Mouse (Mus musculus) MEL (cell line): ENCODE results near the gene Mob2. TPM values are rescaled to one million over a fixed set of nuclear protein-coding genes. Genes with fewer than 3 reads are reported as not detected.

Source experiments
- DNase-seq: peaks from one replicate; pipeline ENCODE4 v3.0.0; 2011; ENCODE audit warnings: low read depth, low spot score
- H3K27ac ChIP-seq: 2 replicates; pipeline ENCODE4 v1.5.1; 2012; ENCODE audit warnings: low read depth, mild to moderate bottlenecking, control low read depth, low read length, moderate library complexity; ENCODE audit not compliant: control insufficient read depth
- H3K27me3 ChIP-seq, 2 experiments: fragments of 150-350 bp in 1 of 2; sonication (generic) in 1 of 2; 2 replicates each; pipeline ENCODE4 v1.6.1; 2012; ENCODE audit warnings: low read length in 2 of 2, mild to moderate bottlenecking in 2 of 2, improper control_type of control experiment in 1 of 2, moderate library complexity in 1 of 2; ENCODE audit not compliant: insufficient read depth in 2 of 2, control insufficient read depth in 1 of 2
- H3K36me3 ChIP-seq, 2 experiments: 2 replicates each; pipeline ENCODE4 v1.6.1; 2012 to 2014; ENCODE audit warnings: low read length in 2 of 2, improper control_type of control experiment in 1 of 2, inconsistent platforms in 1 of 2, mild to moderate bottlenecking in 1 of 2; ENCODE audit not compliant: insufficient read depth in 2 of 2, control insufficient read depth in 1 of 2
- H3K4me1 ChIP-seq, 2 experiments: fragments of 150-350 bp in 1 of 2; sonication (generic) in 1 of 2; 2 replicates each; pipeline ENCODE4 v1.6.1; 2012; ENCODE audit warnings: low read length in 2 of 2, improper control_type of control experiment in 1 of 2, mild to moderate bottlenecking in 1 of 2; ENCODE audit not compliant: insufficient read depth in 2 of 2, control insufficient read depth in 1 of 2
- H3K4me3 ChIP-seq, 2 experiments: fragments of 150-350 bp in 1 of 2; sonication (generic) in 1 of 2; 2 replicates each; pipeline ENCODE4 v1.5.1; 2012; ENCODE audit warnings: low read depth in 2 of 2, low read length in 2 of 2, mild to moderate bottlenecking in 2 of 2, moderate library complexity in 2 of 2, control low read depth in 1 of 2, improper control_type of control experiment in 1 of 2; ENCODE audit not compliant: control insufficient read depth in 1 of 2, insufficient read depth in 1 of 2
- H3K79me2 ChIP-seq: 2 replicates; pipeline ENCODE4 v1.6.1; 2012; ENCODE audit warnings: mild to moderate bottlenecking, low read length, moderate library complexity; ENCODE audit not compliant: control insufficient read depth, poor library complexity, insufficient read depth
- H3K9ac ChIP-seq: 2 replicates; pipeline ENCODE4 v1.6.1; 2012; ENCODE audit warnings: low read depth, mild to moderate bottlenecking, control low read depth, low read length, moderate library complexity; ENCODE audit not compliant: control insufficient read depth, poor library complexity, severe bottlenecking
- H3K9me3 ChIP-seq: fragments of 150-350 bp; sonication (generic); replicated peaks from 2 replicates; pipeline ENCODE4 v1.6.1; 2012; ENCODE audit warnings: mild to moderate bottlenecking, low read length, improper control_type of control experiment, moderate library complexity; ENCODE audit not compliant: insufficient read depth
- BHLHE40 ChIP-seq: IDR thresholded peaks from 2 replicates; pipeline ENCODE4 v1.6.1; 2012; ENCODE audit warnings: low read depth, mild to moderate bottlenecking, inconsistent platforms, low read length, improper control_type of control experiment, borderline replicate concordance
- CTCF ChIP-seq, 3 experiments: IDR thresholded peaks in 2 of 3; conservative IDR thresholded peaks in 1 of 3; 2 replicates each; pipeline ENCODE4 v1.5.1; 2011 to 2012; ENCODE audit warnings: low read length in 3 of 3, low read depth in 2 of 3, mild to moderate bottlenecking in 2 of 3, improper control_type of control experiment in 1 of 3, inconsistent platforms in 1 of 3, mixed read lengths in 1 of 3, moderate library complexity in 1 of 3; ENCODE audit not compliant: control insufficient read depth in 1 of 3, insufficient read depth in 1 of 3, poor library complexity in 1 of 3, severe bottlenecking in 1 of 3
- EP300 ChIP-seq, 2 experiments: IDR thresholded peaks; 2 replicates each; pipeline ENCODE4 v1.6.1; 2011; ENCODE audit warnings: improper control_type of control experiment in 2 of 2, low read length in 2 of 2, low read depth in 1 of 2, mild to moderate bottlenecking in 1 of 2
- ETS1 ChIP-seq: IDR thresholded peaks from 2 replicates; pipeline ENCODE4 v1.6.1; 2012; ENCODE audit warnings: low read depth, mild to moderate bottlenecking, inconsistent platforms, low read length, improper control_type of control experiment, moderate library complexity
- GABPA ChIP-seq: IDR thresholded peaks from 2 replicates; pipeline ENCODE4 v1.6.1; 2012; ENCODE audit warnings: low read depth, mild to moderate bottlenecking, inconsistent platforms, low read length, improper control_type of control experiment, moderate library complexity
- GATA1 ChIP-seq: IDR thresholded peaks from 2 replicates; pipeline ENCODE4 v1.6.1; 2011; ENCODE audit warnings: low read depth, low read length, improper control_type of control experiment
- NELFE ChIP-seq: IDR thresholded peaks from 2 replicates; pipeline ENCODE4 v1.6.1; 2011; ENCODE audit warnings: low read depth, low read length, improper control_type of control experiment
- NRF1 ChIP-seq: IDR thresholded peaks from 2 replicates; pipeline ENCODE4 v1.6.1; 2014; ENCODE audit warnings: low read depth, mild to moderate bottlenecking, inconsistent platforms, low read length, improper control_type of control experiment, moderate library complexity; ENCODE audit not compliant: poor library complexity, insufficient read depth, severe bottlenecking
- POLR2A ChIP-seq, 2 experiments: IDR thresholded peaks; 2 replicates each; pipeline ENCODE4 v1.6.1; 2011 to 2012; ENCODE audit warnings: low read length in 2 of 2, mild to moderate bottlenecking in 2 of 2, control low read depth in 1 of 2, improper control_type of control experiment in 1 of 2, low read depth in 1 of 2, moderate library complexity in 1 of 2; ENCODE audit not compliant: control insufficient read depth in 1 of 2, insufficient read depth in 1 of 2, poor library complexity in 1 of 2
- POLR2AphosphoS2 ChIP-seq: IDR thresholded peaks from 2 replicates; pipeline ENCODE4 v1.6.1; 2011; ENCODE audit warnings: low read length, improper control_type of control experiment
- POLR2AphosphoS5 ChIP-seq: IDR thresholded peaks from 2 replicates; pipeline ENCODE4 v1.6.1; 2012; ENCODE audit warnings: low read depth, borderline replicate concordance, mild to moderate bottlenecking, inconsistent platforms, low read length, moderate library complexity, mixed read lengths
- RAD21 ChIP-seq: IDR thresholded peaks from 2 replicates; pipeline ENCODE4 v1.6.1; 2011; ENCODE audit warnings: mild to moderate bottlenecking, low read depth, low read length, improper control_type of control experiment
- RCOR1 ChIP-seq: IDR thresholded peaks from 2 replicates; pipeline ENCODE4 v1.6.1; 2012; ENCODE audit warnings: low read depth, mild to moderate bottlenecking, inconsistent platforms, low read length, improper control_type of control experiment
- SMC3 ChIP-seq: IDR thresholded peaks from 2 replicates; pipeline ENCODE4 v1.6.1; 2011; ENCODE audit warnings: low read depth, low read length, improper control_type of control experiment
- USF2 ChIP-seq, 2 experiments: IDR thresholded peaks; 2 replicates each; pipeline ENCODE4 v1.6.1; 2011 to 2012; ENCODE audit warnings: improper control_type of control experiment in 2 of 2, low read length in 2 of 2, borderline replicate concordance in 1 of 2, inconsistent platforms in 1 of 2, low read depth in 1 of 2, mild to moderate bottlenecking in 1 of 2; ENCODE audit not compliant: insufficient read depth in 1 of 2
- ZC3H11A ChIP-seq: IDR thresholded peaks from 2 replicates; pipeline ENCODE4 v1.6.1; 2012; ENCODE audit warnings: low read depth, mild to moderate bottlenecking, inconsistent platforms, low read length, improper control_type of control experiment
- ZKSCAN1 ChIP-seq: IDR thresholded peaks from 2 replicates; pipeline ENCODE4 v1.6.1; 2012; ENCODE audit warnings: low read depth, mild to moderate bottlenecking, inconsistent platforms, low read length, improper control_type of control experiment, moderate library complexity
- ZNF384 ChIP-seq: IDR thresholded peaks from 2 replicates; pipeline ENCODE4 v1.6.1; 2012; ENCODE audit warnings: low read depth, mild to moderate bottlenecking, inconsistent platforms, low read length, improper control_type of control experiment
- polyA plus RNA-seq, 2 experiments: library from polyadenylated mRNA; stranded (reverse) in 1 of 2; unstranded in 1 of 2; fragments of >175 nt in 1 of 2; fragments of >200 nt in 1 of 2; gene quantifications; 2 replicates each; pipeline versions ENCODE4 v1.2.1 to v1.2.4; 2012; ENCODE audit warnings: low replicate concordance in 2 of 2, low read depth in 1 of 2; ENCODE audit not compliant: insufficient read length in 2 of 2, insufficient read depth in 1 of 2, missing spikeins in 1 of 2
- total RNA-seq: library from RNA; depleted of rRNA; stranded (reverse); fragments of 300-350 nt; gene quantifications from 2 replicates; pipeline ENCODE4 v1.2.3, GENCODE M21; 2012

Gene Mob2
- total and polyA plus RNA-seq, 3 experiments, result 33.6 to 45.2 TPM; not detected in 1

GRCm38 (mm10) chr7:141978003-141978402 lies 82.9 kb downstream of the Mob2 start:
- H3K36me3 ChIP-seq, result no peaks in the 10 kb centered on the region
- no peaks in the 10 kb centered on the region for H3K9me3 ChIP-seq
- no peaks in the 10 kb centered on the region for H3K79me2 ChIP-seq
- DNase-seq, result no peak
- no peak overlapping the region for H3K4me3 ChIP-seq
- H3K27me3 ChIP-seq, result no peaks in the 10 kb centered on the region
- no peaks in the 10 kb centered on the region for H3K4me1 ChIP-seq
- no peak overlapping the region for H3K9ac ChIP-seq
- H3K27ac ChIP-seq, result no peak overlapping the region
- no peak for TF ChIP-seq BHLHE40
- TF ChIP-seq POLR2AphosphoS5, result no peak
- no peak for TF ChIP-seq GATA1
- no peak for TF ChIP-seq POLR2AphosphoS2
- TF ChIP-seq ZKSCAN1, result no peak
- no peak for TF ChIP-seq EP300 (IDR thresholded peaks at IDR 0.05; ENCODE audit: low read depth in 1 of 2, low read length in 2 of 2)
- no peak for TF ChIP-seq ZC3H11A
- TF ChIP-seq SMC3, result no peak
- TF ChIP-seq NELFE, result no peak
- no peak for TF ChIP-seq RCOR1
- no peak for TF ChIP-seq ZNF384
- no peak for TF ChIP-seq USF2 (IDR thresholded peaks at IDR 0.05; ENCODE audit: borderline replicate concordance in 1 of 2, insufficient read depth in 1 of 2, low read depth in 1 of 2, low read length in 2 of 2)
- no peak for TF ChIP-seq NRF1

- TF ChIP-seq CTCF (IDR thresholded peaks at IDR 0.05 in 2 of 3, conservative IDR thresholded peaks at IDR 0.05 in 1 of 3; ENCODE audit: control insufficient read depth in 1 of 3, insufficient read depth in 1 of 3, low read depth in 2 of 3, low read length in 3 of 3, poor library complexity in 1 of 3, severe bottlenecking in 1 of 3) (peak; percentile 36 to 42 (median 38)), ETS1 (no peak), RAD21 (peak; percentile 13), GABPA (no peak), POLR2A (IDR thresholded peaks at IDR 0.05; ENCODE audit: control insufficient read depth in 1 of 2, insufficient read depth in 1 of 2, low read depth in 1 of 2, low read length in 2 of 2, poor library complexity in 1 of 2) (no peak), SMC3 (peak; percentile 35; the same call in 1 of the 2 replicates)
- Histone ChIP-seq H3K9me3 (no peaks in the 10 kb centered on the region), H3K27ac (no peak overlapping the region), H3K27me3 (no peaks in the 10 kb centered on the region), H3K9ac (no peak overlapping the region), H3K36me3 (no peaks in the 10 kb centered on the region), H3K79me2 (no peaks in the 10 kb centered on the region), H3K4me1 (no peaks in the 10 kb centered on the region), H3K4me3 (no peak overlapping the region)
- peak; percentile 57 for DNase-seq
Measured at GRCm38 (mm10) chr7:141972831-141973619, 87.8 kb downstream of the Mob2 start.
